Mouse (Mus musculus) intestine, postnatal 0 days (tissue): ENCODE data around the gene Heg1. TPM values are rescaled to one million over a fixed set of nuclear protein-coding genes. Genes with fewer than 3 reads are reported as not detected.

ENCODE experiments used
- ATAC-seq: fragments of 200-750 bp; cut with Nextera tagmentation; 2 replicates; pipeline ENCODE4 v1.8.0; 2017; ENCODE audit warnings: mild to moderate bottlenecking, moderate TSS enrichment, moderate library complexity
- H3K27ac ChIP-seq: fragments of 300-500 bp; sonication (generic); 2 replicates; pipeline ENCODE4 v1.5.1; 2014; ENCODE audit warnings: mild to moderate bottlenecking, low read depth, low read length, moderate library complexity
- H3K27me3 ChIP-seq: fragments of 300-500 bp; sonication (generic); replicated peaks from 2 replicates; pipeline ENCODE4 v1.6.1; 2014; ENCODE audit warnings: low read length, mixed read lengths; ENCODE audit not compliant: control insufficient read depth, insufficient read depth
- H3K36me3 ChIP-seq: fragments of 300-500 bp; sonication (generic); 2 replicates; pipeline ENCODE4 v1.6.1; 2014; ENCODE audit warnings: mild to moderate bottlenecking, moderate library complexity; ENCODE audit not compliant: control insufficient read depth, insufficient read depth
- H3K4me1 ChIP-seq: fragments of 300-500 bp; sonication (generic); replicated peaks from 2 replicates; pipeline ENCODE4 v1.6.1; 2014; ENCODE audit warnings: antibody characterized with exemption, low read length, mixed read lengths; ENCODE audit not compliant: control insufficient read depth, insufficient read depth
- H3K4me2 ChIP-seq: fragments of 300-500 bp; sonication (generic); replicated peaks from 2 replicates; pipeline ENCODE4 v1.6.1; 2014; ENCODE audit warnings: low read depth, mild to moderate bottlenecking, moderate library complexity
- H3K4me3 ChIP-seq: fragments of 300-500 bp; sonication (generic); 2 replicates; pipeline ENCODE4 v1.5.1; 2014; ENCODE audit warnings: low read depth, low read length
- H3K9ac ChIP-seq: fragments of 300-500 bp; sonication (generic); 2 replicates; pipeline ENCODE4 v1.6.1; 2014; ENCODE audit warnings: mild to moderate bottlenecking, low read depth, low read length
- H3K9me3 ChIP-seq: fragments of 300-500 bp; sonication (generic); 2 replicates; pipeline ENCODE4 v1.6.1; 2016; ENCODE audit warnings: mixed run types; ENCODE audit not compliant: control insufficient read depth
- CTCF ChIP-seq: sonication (generic); IDR thresholded peaks from 2 replicates; pipeline ENCODE4 v1.5.1; 2016; ENCODE audit warnings: low read depth, mild to moderate bottlenecking, control low read depth, antibody characterized with exemption, moderate library complexity
- WGBS: fragments of 180-500 bp; shearing (Covaris S2); extraction: QIAGEN DNeasy Blood & Tissue Kit; methylation state at CpG from one replicate; pipeline ENCODE4 v1.1.7; 2014; 5-methylcytosine and 5-hydroxymethylcytosine counted together
- polyA plus RNA-seq: library from polyadenylated mRNA; unstranded; fragments of >200 nt; fragmentation: Nextera tagmentation; extraction: Ambion mirVana; gene quantifications from 2 replicates; pipeline ENCODE4 v1.2.1, GENCODE M21; 2015

The Heg1 gene
- polyA plus RNA-seq, 1 experiment from 2014 or later = 11.6 TPM

DNA sequence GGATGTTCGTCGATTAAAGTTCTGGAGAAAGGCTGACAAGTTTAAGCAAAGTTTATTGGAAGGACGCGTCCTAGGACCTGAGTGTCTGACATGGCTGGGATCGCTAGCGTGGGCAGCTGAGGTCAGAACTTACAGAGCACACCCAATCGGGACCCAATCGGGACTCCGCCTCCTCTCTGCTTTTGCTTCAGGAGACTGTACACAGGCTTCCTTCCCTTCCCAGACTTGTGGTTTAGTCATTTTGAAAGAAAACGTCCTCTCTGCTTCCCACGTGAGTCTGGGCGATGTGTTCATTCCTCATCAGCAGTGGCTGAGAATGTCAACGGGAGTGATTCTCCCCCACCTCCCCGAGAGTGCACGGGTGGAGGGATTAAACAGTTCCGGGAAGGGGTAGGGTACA, 71.8 kb downstream of the Heg1 start:
- Histone ChIP-seq H3K4me3 (no peak overlapping the region), H3K4me1 (no peaks in the 10 kb centered on the region), H3K9me3 (no peaks in the 10 kb centered on the region), H3K4me2 (peak overlapping the region; percentile 38), H3K27ac (0 out of 2 replicates have a peak overlapping the region, but pooled peaks have one; percentile 50), H3K9ac (no peak overlapping the region), H3K27me3 (no peaks in the 10 kb centered on the region), H3K36me3 (peaks cover 15% of the 10 kb centered on the region)
- no peak for ATAC-seq
- 60% methylated on average over 16 of the region's 16 CpGs for WGBS
- TF ChIP-seq CTCF = no peak

DNA sequence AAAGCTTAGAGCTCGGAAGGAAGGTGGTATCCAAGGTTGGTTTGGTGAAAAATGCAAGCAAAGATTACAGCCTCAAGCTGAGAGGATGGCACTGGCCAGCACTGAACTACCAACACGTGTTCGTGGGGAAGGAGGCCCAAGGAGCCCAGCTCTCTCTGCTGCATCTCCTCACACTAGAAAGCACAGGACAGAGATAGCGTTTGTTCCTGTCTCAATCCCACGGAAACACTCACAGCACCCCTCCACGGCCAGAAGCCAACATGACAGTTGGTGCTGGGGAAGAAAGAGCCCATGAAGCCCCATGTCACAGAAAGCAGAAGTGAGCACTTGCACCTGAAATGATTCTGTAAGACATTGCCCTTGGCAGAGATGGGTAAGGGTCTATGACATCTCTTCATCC, 72.2 kb downstream of the Heg1 start:
- Histone ChIP-seq H3K9ac (no peak overlapping the region), H3K4me1 (no peaks in the 10 kb centered on the region), H3K4me3 (no peak overlapping the region), H3K9me3 (no peaks in the 10 kb centered on the region), H3K4me2 (peak overlapping the region; percentile 38; the same call in 1 of the 2 replicates), H3K27ac (no peak overlapping the region), H3K36me3 (peaks cover 15% of the 10 kb centered on the region), H3K27me3 (no peaks in the 10 kb centered on the region)
- TF ChIP-seq CTCF = no peak
- 64% methylated on average over 6 of the region's 6 CpGs for WGBS
- ATAC-seq = no peak

DNA sequence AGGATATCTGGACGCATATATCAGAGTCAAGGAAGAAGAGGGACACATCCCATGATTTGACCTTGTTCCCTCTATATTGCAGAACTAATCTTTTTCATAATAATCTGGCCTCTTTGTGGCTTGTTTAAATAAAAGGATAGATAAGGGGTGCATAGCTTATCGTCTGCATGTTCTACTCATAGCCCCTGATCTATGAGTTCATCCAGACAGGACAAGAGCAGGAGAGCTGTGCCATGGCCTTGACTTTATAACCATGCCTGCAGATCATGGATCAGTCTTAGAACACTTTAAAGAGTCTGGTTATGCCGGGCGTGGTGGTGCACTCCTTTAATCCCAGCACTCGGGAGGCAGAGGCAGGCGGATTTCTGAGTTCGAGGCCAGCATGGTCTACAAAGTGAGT, 75.0 kb downstream of the Heg1 start:
- Histone ChIP-seq H3K27me3 (no peaks in the 10 kb centered on the region), H3K9ac (no peak overlapping the region), H3K9me3 (no peaks in the 10 kb centered on the region), H3K27ac (no peak overlapping the region), H3K36me3 (peaks cover 20% of the 10 kb centered on the region), H3K4me2 (no peak overlapping the region), H3K4me3 (no peak overlapping the region), H3K4me1 (no peaks in the 10 kb centered on the region)
- WGBS = 51% methylated on average over 7 of the region's 7 CpGs
- no peak for TF ChIP-seq CTCF
- no peak for ATAC-seq

DNA sequence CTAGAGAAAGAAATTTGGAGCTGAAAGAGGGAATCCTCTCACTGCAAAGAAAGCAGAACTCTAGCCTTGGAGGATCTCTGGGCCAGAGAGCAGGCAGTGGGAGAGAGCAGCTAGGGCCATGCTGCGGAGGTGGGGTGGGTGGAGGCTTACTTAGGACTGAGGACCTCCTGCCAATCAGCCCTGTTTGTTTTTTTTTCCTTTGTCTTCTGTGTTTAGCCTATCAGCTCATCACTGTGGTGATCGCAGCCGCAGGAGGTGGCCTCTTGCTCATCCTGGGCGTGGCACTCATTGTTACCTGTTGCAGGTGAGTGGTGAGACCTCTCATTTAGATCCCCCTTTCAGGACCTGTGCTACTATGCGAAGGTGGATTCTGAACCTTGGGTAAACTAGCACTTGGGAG, 76.4 kb downstream of the Heg1 start:
- Histone ChIP-seq H3K4me1 (0 out of 2 replicates have a peak, but pooled peaks cover 3% of the 10 kb centered on the region), H3K9me3 (no peaks in the 10 kb centered on the region), H3K27me3 (no peaks in the 10 kb centered on the region), H3K4me2 (no peak overlapping the region), H3K4me3 (no peak overlapping the region), H3K36me3 (peaks cover 20% of the 10 kb centered on the region), H3K27ac (peak overlapping the region; percentile 77; the same call in 1 of the 2 replicates), H3K9ac (no peak overlapping the region)
- TF ChIP-seq CTCF = no peak
- ATAC-seq = no peak
- WGBS = 44% methylated on average over 5 of the region's 5 CpGs

DNA sequence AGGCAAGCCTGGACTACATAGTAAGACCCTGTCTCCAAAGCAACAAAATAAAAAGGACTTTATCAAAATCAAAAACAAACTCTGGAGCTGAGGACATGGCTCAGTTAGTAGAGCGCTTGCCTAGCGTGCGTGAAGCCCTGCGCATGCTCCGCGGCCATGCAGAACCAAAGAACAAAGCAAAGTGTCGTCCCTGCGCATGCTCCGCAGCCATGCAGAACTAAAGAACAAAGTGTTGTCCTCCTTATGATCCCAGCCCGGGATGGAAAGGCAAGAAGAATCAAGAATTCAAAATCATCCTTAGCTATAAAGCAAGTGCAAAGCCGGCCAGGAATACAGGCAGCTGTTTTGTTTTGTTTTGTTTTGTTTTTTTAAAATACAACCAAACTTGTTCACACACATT, 76.8 kb downstream of the Heg1 start:
- no peak for TF ChIP-seq CTCF
- H3K27ac ChIP-seq = peak overlapping the region; percentile 77
- H3K4me1 ChIP-seq = 0 out of 2 replicates have a peak, but pooled peaks cover 3% of the 10 kb centered on the region
- no peak overlapping the region for H3K4me3 ChIP-seq
- no peak overlapping the region for H3K9ac ChIP-seq
- H3K9me3 ChIP-seq = no peaks in the 10 kb centered on the region
- no peak for ATAC-seq
- no peaks in the 10 kb centered on the region for H3K27me3 ChIP-seq
- H3K36me3 ChIP-seq = peaks cover 20% of the 10 kb centered on the region
- 78% methylated on average over 11 of the region's 11 CpGs for WGBS
- no peak overlapping the region for H3K4me2 ChIP-seq

DNA sequence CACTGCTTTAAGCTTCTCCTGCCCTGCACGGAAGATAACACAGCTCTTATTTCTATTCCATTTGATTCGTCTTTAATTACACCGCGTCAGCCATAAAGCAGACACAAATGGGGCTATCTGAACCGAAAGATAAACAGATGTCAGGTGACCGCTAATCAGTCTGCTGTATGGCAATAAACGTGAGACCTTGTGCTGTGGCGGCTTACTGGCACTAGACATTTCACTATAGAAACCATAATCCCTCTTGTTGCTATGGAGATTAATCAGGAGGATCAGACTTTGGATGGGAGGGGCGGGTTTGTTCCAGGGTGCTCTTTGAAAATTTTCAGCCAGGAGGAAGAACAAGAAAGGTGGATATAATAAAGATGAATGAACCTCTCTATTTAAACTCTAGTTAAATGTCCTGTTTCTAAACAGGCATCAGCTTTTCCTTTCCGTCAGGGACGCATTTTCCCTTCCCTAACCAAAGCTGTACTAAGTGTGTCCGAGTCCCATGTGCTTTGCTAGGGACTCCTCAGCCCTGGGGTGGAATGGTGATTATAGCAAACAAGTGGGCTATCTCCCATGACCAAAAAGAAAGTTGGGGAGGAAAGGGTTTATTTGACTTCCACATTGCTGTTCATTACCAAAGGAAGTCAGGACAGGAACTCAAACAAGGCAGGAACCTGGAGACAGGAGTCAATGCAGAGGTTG, 80.5 kb downstream of the Heg1 start:
- H3K9me3 ChIP-seq = no peaks in the 10 kb centered on the region
- H3K4me3 ChIP-seq = no peak overlapping the region
- TF ChIP-seq CTCF = no peak
- ATAC-seq = peak; percentile 88
- peaks cover 9% of the 10 kb centered on the region; the same call in 1 of the 2 replicates for H3K36me3 ChIP-seq
- peak overlapping the region; percentile 85 for H3K27ac ChIP-seq
- 31% methylated on average over 12 of the region's 12 CpGs for WGBS
- H3K27me3 ChIP-seq = no peaks in the 10 kb centered on the region
- H3K4me2 ChIP-seq = peak overlapping the region; percentile 37
- H3K4me1 ChIP-seq = peaks cover 3% of the 10 kb centered on the region; the same call in 1 of the 2 replicates
- no peak overlapping the region for H3K9ac ChIP-seq
